Mouse (Mus musculus) testis, adult 2 months (tissue): ENCODE measurements at regions not wholly inside any gene's neighbourhood (a gene's known extent, or its start where the extent isn't known, plus 50 kb on each side); places are given as distances from the start of the nearest gene placed in this dataset.

Experiments
- CTCF ChIP-seq: fragments of 200-500 bp; IDR thresholded peaks from 2 replicates; pipeline ENCODE4 v1.5.1; 2012; ENCODE audit warnings: low read depth, mild to moderate bottlenecking, inconsistent platforms, low read length, moderate library complexity; ENCODE audit not compliant: control insufficient read depth, insufficient read depth, insufficient replicate concordance
- POLR2A ChIP-seq: fragments of 200-500 bp; IDR thresholded peaks from 2 replicates; pipeline ENCODE4 v1.6.1; 2012; ENCODE audit warnings: low read depth, mild to moderate bottlenecking, inconsistent platforms, low read length, moderate library complexity; ENCODE audit not compliant: control insufficient read depth

DNA sequence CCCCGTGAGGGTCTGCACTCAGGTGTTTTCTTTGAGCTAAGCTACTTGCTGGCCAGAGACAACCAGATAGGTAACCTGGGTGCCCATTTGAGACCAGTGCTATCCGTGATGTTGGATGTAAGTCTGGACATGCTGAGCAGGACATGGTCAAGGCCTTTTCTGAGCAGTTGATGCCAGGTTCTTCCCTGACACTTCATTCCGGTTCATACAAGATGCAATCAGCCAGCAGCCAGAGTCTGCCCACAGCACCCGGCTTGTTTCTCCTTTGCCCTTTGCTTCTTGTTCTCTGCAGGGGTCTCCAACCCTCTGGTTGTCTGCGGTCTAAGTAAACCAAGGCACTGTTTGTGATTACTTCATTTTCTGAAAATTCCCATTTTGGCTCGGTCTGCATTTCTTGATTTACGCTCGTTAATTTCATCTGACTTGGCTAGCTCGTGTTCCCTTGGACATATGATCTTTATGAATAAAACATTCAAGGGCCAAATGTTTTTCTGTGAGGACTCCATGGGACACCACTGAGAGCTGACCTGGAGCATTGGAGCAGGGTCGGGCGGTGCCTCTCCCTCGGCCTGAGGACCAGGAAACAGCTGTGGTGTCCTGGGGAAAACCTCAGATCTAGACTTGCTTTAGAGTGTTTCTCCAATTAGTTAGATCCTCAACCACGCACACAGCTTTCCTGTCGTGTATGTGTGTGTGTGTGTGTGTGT lies 61.8 kb upstream of the Serp2 start:
- TF ChIP-seq CTCF (no peak), POLR2A (no peak)
